Mouse (Mus musculus): ENCODE data around the gene Myrfl.

Myrfl gene

DNA sequence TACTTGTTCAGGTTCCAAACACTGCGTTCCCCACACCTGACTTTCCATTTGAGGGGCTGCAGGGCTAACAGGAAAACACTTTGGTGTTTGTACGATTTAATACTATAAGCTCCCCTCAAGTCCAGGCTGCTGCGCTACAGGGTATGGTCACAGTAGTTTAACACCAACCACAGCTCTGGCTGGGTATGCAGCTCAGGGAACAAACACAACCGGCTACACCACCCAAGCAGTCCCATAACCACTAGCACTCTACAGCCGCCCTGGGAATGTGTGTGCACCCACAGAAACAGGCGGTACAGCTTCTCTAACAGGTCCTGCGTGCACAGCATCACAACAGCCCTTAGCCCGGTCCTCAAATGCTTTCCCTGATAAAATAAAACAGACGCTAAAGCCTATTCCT is 16.1 kb upstream of the Myrfl start:
- no peak for DNase-seq

DNA sequence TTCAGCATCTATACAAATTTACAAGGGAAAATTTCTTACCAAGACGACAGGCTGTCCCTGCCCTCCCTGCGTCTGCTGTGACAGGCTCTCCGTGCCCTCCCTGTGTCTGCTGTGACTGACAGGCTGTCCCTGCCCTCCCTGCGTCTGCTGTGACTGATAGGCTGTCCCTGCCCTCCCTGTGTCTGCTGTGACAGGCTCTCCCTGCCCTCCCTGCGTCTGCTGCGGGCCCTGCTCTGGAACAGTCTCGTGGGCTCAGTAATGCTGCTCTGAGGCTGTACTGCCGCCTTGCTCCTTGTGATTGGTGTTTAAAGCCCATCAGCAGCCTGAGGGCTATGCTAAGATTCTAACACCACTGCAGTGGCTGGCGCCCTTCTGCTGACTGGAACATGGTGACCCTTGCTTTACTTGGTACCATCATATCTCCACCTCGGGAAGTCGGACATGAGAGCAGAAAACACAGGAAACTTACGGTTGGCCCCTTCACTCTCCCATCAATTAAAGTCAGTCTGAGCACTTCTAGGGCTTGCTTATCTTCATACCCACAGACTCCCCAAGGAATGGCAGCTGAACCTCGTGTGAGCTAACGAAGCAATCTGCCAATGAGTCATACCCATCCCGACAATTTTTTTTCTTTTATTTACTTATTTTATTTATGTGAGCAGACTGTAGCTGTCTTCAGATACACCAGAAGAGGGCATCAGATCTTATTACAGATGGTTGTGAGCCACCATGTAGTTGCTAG is 12.4 kb upstream of the Myrfl start:
- no peak for DNase-seq

DNA sequence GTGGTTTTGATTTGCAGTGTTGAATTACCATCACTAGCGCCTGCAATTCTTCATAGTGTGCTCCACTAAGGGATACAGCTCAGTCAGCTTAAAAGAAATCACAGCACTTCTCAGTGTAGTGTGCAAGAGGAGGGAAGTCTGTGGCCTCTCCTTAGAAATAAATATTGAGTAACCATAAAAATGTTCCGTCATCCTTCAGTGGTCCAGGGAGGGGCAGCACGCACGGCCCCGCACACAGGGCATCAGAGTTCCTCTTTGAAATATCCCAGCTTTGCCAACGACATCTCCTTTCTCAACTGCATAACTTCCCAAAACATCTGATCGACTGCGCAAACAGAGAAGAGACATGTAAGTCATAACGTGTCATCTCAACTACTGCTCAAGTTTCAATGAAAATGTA is 10.1 kb upstream of the Myrfl start:
- DNase-seq = no peak

DNA sequence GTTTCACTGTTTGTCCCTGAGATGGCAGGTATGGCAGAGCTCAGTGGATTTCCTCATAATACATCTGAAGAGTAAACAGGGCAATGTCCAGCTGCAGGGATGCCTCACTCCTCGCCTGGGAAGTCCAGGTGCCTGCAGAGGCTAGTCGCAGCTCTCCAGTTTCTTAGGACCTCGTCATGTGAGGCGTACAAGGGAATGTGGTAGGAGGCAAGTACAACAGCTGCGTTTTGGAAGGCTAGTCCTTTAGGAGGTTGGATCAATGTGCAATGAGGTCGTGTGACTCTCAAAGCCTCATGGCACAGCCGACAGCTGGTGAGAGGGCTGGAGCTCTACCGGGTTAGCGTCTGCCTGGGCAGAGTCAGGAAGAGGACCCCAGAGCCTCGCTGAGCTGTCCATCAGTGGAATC is 7.8 kb upstream of the Myrfl start:
- DNase-seq = no peak

DNA sequence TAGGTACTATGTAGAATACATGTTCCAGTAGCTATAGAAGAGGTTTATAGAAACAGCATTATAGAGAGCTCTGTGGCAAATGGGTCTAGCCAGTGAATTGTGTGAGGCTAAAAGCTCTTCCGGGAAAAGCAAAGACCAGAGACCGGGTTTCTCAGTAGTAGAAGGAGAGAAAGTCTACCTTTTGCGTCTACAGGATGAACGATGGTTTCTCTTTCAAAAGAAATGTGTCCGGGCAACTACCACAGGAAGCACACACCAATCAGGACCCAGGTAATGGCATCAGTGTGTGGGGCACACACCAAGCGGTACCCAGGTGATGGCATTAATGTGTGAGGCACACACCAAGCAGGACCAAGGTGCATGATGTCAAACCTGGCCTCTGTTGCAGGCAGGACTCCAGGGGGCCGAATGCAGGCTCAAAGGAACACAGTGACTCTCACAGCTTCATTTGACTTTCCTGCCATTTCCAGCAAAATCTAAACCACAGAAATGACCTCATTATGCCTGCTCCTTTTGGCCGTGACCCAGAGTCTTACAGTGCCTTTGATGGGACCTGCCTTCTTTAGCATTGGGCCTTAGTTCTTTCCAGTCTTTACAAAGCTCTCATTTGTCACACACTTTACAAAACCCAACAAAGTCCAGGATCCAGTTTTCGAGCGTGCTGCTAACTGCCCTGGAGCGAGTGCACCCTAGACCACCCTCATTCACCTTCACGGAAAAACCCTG is 1.4 kb downstream of the Myrfl start:
- no peak for DNase-seq

DNA sequence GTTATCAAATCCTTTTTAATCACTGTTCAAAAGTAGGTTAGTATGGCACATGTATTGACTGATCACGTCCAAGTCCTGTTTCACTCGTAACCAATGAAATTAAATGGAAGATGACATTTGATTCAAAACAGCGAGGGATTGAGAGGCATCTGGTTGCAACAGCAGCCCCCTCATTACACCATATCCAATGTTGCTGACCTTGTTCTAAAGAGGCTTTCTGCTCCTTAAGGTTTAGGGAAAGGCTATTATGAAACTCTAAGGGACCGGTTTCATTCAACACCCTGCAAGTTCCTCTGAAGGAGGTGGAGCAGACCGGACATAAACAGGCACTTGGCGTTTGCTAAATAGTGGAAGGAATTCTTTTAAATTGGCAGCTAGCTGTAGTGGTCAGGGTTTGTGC is 2.2 kb downstream of the Myrfl start:
- DNase-seq = no peak

DNA sequence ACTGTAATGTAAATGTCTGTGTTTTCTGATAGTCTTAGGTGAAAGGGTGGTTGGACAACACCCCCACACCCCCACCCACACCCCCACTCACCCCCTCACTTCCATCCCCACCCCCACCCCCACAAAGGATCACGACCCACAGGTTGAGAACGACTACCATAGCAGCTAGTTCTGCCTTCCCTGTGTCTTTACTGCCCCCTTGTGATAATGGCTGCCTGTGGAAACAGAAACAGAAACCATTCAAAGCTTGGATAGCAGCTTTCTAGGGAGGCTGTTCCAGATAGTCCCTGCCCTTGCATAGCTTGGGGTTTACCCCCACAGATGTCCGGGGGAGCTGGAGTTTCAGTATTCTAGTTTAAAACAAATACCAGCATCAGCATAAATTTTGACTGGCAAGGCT is 3.0 kb downstream of the Myrfl start:
- peak; percentile 14 for DNase-seq

DNA sequence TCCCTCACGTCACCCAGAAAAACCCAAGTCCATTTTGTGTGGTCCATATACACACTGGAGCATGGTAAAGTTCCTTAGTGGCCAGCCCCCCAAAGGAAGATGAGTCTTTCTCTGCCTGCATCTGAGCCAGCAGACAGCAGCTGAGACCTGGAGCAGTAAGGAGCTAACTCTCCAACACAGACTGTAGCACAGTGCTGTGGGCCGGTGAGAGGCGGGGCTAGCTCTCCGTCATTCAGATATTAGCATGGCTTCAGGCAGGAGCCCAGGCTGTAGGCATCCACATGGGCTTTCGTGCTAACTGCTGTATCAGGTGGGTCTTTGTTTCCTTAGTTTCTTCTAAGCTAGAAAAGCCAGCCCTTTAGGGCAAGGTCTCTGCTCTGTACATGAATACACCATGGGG is 6.1 kb downstream of the Myrfl start:
- DNase-seq = no peak

DNA sequence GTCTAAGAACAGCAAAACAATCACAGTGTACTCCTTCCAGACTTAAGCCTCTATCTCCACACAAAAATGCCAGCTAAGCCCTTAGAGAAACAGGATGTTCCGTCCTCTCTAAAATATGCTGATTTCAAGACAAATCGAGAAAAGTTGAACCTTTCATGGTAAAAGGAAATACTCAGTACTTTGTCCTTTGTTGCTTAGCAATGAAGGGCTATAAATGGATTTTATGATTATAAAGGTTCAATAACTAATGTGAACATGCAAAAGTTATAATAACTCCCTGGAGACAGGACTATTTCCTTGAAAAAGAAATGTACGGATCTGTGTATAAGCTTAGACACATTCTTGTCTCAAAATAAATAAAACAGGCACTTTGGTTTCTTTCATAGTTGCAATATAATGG is 12.2 kb downstream of the Myrfl start:
- DNase-seq = no peak

DNA sequence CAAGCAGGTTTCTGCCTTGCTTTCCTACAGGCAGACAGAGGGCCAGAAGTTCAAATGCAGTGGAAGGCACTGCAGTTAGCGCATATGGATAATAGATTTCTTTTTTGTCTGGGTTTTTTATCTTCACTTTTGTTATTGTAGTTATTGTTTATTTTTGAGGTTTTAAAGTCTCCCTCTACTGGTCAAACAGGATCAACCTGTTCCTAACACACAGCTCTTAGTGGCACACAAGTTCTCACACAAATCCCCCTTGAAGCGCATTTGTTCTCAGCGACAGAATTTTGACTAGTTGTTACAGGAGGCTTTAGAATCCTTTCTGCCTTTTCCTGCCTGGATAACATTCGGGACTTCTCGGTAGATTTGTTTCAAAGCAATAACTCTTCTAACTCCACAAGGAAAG is 13.2 kb downstream of the Myrfl start:
- DNase-seq = no peak

DNA sequence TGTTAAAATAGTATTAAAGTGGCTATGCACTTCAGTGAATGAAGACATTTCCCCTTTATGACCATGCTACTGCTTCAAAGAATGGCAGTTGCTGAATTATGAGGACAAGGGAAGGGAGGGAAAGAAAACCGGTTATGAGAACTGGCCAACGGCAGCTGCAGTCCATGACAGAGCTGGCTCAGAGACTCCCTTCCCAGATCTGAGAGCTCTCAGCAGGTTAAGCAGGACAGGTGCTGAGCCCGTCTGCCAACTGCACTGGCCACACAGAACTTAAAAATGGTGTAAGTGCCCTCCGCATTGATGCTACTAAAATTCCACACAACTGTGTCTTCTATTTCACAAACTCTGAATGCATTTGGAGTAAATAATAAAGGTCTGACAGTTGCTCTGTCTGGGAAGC is 19.3 kb downstream of the Myrfl start:
- DNase-seq = no peak

DNA sequence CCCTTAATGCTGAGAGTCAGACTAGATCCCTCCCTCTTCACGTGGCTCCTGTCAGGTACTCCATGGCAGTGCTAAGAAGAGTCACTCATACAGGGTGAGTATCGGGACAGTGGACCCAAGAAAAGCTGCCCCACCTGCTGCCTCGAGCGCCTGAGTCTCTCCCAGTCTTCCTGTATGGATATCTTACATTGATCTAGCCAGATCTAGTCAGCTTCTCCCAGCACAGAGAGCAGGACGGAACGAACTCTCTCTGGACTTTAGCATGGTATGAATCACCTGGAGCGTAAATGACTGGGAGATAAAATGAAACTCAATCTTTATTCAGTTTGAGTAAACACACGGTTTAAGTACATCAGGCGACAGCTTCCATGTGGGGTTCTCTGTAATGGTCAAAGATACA is 22.2 kb downstream of the Myrfl start:
- DNase-seq = no peak

DNA sequence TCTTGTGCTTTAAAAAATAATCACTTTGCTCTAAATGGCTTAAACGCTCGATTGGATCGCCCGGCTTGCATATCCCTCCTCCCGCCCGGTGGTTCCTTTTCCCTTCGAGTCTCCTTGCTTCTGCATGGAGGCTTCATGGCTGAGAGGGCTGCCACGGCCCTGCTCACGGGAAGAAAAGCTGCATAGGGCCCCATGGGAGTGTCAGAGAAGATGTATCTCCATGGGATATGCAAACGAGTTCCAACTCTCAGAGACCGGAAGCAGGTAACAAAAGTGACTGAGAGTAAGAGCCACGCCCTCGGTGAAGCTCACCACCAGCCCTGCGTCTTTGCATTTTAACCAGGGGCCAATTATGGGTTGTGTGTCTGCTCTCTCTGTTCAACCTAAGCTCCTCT is 24.7 kb downstream of the Myrfl start:
- DNase-seq = no peak

DNA sequence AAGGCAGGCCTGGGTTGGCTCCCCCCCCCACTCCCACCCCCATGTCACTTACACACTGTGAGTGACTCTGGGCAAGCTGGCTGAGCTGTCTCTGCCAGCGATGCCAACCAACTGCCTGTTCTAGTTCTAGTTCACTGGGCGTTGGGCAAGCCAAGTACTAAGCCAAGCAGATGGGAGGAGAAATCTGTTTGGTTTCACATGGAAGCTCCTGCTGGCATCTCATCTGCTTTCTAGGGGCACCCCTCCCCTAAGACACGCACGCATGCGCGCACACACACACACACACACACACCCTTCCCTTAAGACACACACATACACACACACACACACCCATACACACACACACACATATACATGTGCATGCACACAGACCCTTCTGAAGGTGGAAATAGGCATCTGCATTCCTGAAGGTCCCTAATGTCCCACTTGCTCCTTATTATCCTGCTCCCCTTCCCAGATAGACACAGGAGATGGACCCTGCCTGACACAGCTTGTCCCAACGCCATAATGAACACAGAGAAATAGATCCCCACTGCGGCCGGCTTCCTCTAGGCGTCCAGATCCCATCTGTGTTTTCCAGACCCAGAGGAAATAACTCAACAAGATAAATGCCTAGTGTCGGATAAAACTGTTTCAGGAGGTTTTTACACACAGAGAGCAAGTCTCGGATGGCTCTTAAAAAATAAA is 25.2 kb downstream of the Myrfl start:
- DNase-seq = peak; percentile 23

DNA sequence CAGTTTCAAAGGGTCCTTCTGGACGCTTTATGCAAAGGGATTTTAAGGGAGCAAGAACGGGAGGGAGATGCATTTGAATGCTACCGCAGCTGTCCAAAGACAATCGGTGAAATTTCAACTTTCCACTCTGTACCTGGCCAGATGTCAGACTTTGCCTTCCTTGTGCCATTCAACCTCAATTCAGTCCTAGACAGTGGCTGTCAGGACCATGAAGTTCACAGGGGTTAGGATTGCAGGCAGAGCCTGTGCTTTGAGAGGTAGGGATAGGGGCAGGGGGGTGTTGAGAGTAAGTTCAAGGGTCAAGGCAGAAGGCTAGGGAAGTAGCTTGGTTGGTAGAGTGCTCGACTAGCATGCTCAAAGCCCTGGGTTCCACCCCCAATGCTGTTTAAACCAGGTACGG is 25.9 kb downstream of the Myrfl start:
- no peak for DNase-seq

DNA sequence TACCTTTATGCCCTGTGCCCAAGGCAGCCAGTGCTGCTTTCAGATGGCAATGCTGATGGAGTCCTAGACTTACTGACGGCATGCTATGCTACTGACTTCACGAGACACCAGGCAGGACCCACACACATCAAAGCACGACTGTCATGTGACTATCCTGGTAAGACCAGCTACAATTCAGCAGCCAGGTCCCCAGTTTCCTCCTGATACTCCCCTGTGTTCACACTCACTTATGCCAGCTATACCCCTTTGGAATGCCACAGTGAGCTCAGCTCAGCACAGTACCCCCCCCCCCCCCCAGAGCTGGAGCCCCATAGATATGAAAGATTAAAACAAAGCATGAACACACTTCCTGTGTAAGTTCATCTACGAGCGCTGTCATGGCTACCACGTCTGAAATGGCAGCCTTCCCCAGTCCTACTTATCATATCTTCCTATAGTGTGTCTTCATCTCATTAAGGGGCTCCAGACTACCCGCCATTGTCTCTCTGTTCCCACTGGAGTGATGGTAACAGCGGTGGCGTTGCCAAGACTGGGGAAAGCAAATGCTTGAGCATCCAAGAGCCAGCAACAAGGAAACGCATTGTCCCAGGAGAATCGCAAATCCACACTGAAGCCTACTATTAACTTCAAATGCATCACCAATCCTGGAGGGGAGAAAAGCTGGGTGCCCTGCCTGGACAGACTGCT is 43.4 kb downstream of the Myrfl start:
- no peak for DNase-seq

DNA sequence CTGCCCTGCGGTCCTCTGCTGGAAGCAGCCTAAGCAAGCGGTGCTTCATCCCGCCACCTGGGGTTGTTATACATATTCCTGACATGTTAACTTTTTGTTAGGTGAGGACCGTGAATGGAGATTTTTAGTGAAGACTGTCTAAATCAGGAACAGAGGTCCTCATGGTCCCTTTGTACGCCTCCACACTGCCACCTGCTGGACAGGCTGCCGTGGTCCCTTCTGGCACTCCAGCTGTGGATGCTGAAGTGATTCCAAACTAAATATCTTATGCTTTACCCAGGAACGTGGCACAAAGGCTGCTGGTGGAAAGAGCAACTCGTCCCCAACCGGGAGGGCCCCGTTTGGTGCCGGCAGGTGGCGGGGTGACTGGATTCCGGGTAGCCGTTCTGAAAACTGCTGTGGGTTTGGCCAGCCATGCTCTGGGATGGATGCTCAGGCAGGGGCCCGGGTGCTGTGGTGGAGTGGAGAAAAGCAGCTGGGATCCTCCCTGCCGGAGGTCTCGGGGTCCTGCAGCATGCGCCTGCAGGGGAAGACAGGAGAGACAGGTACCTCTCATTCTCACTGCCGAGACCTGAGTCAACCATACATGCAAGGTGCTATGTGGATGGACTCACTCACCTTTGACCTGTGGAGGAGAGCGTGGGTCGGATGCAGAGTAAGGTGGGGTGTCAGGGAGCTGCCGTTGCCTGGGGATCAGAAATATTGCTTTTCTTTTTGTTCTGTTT is 47.8 kb downstream of the Myrfl start:
- peak; percentile 98 for DNase-seq

DNA sequence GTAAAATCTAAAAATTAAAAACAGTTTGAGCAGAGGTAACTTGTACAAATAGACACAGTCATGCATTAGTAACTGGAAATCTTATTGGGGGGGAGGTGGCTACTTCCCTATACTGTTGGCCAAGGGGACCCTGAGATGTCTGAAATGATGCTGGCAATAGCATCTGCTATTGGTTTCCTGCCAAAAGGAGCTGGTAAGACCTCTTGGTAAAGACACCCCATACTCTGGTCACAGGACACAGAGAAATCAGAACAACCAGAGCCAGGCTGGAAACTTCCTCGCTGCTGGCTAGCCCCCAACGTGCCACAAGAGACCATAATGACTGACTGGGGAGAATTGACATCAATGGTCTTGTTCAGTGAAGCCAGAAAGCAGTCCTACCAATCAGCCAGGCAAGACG is 55.2 kb downstream of the Myrfl start:
- DNase-seq = no peak

DNA sequence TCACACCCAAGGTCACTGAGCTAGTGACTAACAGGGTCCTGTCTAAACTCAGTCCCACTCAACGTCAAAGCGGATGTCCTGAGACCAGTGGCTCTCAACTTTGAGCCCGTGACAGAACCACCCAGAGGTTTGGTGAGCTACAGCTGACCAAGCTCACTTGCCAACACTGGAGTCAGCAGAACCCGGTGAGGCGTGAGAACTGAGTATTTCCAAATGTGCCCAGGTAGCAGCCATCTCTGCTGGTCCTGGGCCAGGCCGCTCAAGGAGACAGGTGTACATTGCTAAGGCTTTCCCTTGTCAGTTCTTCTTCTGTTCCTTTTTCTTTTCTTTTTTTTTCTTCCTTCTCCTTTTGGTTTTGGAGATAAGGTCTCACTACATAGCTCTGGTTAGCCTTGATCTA is 66.0 kb downstream of the Myrfl start:
- DNase-seq = no peak

DNA sequence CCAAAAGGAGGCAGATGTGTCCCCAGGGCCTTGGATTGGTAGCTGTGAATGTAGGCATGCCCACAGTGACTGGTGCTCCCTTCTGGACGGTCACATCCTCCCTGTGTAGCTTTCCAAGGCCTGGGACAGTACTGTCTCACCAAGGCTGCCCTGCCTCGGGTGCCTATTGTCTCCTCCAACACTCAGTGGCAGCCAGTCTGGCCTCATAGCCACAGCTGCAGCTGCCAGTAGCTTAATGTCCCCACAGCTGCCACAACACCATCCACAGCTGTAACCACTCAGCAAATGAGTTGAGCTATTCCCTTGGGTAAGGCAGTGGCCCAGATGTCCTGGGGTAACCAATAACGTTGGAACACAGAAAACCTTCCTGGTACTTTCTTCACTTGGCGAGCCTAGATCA is 68.6 kb downstream of the Myrfl start:
- no peak for DNase-seq

DNA sequence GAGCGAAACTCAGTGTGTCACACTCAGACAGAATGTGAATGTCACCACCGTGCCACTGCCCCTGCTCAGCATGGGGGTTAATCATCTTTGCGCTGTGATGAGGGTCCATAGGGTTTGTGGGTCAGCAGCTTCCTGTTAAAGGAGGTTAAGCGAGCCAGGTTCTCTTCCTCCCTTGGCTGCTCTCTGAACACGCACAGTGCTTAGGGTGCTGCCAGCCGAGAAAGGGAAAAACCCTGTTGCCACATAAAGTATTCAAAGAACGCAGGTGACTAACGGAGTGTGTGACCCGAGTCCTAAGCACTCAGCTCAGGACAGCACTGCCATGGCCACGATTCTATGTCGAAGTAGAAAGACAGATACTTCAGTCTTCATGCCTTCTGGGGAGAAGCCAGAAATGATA is 69.4 kb downstream of the Myrfl start:
- no peak for DNase-seq

DNA sequence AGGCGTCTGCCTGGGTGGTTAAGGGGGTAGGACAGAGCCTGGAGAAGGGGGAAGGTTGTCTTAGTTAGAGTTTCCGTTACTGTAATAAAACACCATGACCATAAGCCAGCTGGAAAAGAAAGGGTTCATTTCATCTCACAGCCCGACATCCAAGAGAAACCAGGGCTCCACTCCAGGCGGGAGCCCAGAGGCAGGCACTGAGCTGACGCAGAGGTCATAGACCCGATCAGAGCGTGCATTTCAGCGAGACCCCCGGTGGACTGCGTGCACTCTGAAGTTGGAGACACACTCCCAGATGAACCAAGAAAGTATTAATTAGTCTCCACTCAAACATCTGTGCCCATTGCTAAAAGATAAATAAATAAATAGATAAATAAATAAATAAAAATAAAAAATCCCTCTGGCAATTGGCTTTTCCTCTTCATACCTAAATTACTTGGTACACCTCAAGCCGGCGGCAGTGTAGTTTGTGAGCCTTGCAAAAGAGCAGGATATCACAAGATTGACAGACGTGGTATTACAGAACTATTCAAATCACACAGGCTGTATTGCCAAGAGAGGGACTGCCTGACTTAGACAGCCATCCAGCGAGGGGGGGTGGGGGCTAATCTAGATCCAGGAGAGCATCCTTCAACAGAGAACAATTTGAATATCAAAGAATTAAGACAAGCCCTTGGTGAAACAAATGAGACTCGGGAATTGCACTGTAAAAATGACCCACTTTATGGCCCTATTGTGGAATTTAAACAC is 81.2 kb downstream of the Myrfl start:
- DNase-seq = no peak

All from right cerebral cortex, postnatal 4 days (tissue).